Mouse (Mus musculus) CD4-positive, CD25-positive, alpha-beta regulatory T cell, adult 4 months (primary cell): ENCODE results near the gene Thra. TPM values are rescaled to one million over a fixed set of nuclear protein-coding genes. Genes with fewer than 3 reads are reported as not detected.

Source experiments
- ATAC-seq: one replicate; pipeline ENCODE4 v1.8.0; 2017
- polyA plus RNA-seq, 2 experiments: library from polyadenylated mRNA; unstranded; fragments of 100-300 nt; shearing (Covaris generic); gene quantifications; one replicate each; pipeline ENCODE4 v1.2.1; 2017

The Thra gene
- polyA plus RNA-seq, 2 experiments from 2014 or later, result 4.8 to 5.7 TPM

GRCm38 (mm10) chr11:98745932-98746853, 5.8 kb downstream of the Thra start:
- ATAC-seq, result no peak

GRCm38 (mm10) chr11:98746855-98747693, 6.6 kb downstream of the Thra start:
- ATAC-seq, result peak; percentile 72

GRCm38 (mm10) chr11:98747804-98748505, 7.5 kb downstream of the Thra start:
- peak; percentile 52 for ATAC-seq

- ATAC-seq, result no peak
These were observed 8.3 kb downstream of the Thra start for GRCm38 (mm10) chr11:98748506-98749416.

GRCm38 (mm10) chr11:98749716-98750115, 9.3 kb downstream of the Thra start:
- ATAC-seq, result no peak

GRCm38 (mm10) chr11:98750351-98751201, 10.1 kb downstream of the Thra start:
- no peak for ATAC-seq

GRCm38 (mm10) chr11:98751221-98751782, 10.9 kb downstream of the Thra start:
- ATAC-seq, result no peak

GRCm38 (mm10) chr11:98752562-98753140, 12.2 kb downstream of the Thra start:
- no peak for ATAC-seq

- ATAC-seq, result no peak
These were observed 12.8 kb downstream of the Thra start for GRCm38 (mm10) chr11:98753264-98753663.

GRCm38 (mm10) chr11:98754151-98754620, 13.7 kb downstream of the Thra start:
- ATAC-seq, result no peak

GRCm38 (mm10) chr11:98754621-98755181, 14.3 kb downstream of the Thra start:
- ATAC-seq, result peak; percentile 60

- ATAC-seq, result no peak
These were observed 15.4 kb downstream of the Thra start for GRCm38 (mm10) chr11:98755726-98756380.

GRCm38 (mm10) chr11:98756711-98757110, 16.3 kb downstream of the Thra start:
- no peak for ATAC-seq

GRCm38 (mm10) chr11:98761939-98762338, 21.5 kb downstream of the Thra start:
- ATAC-seq, result no peak

- no peak for ATAC-seq
These were observed 22.5 kb downstream of the Thra start for GRCm38 (mm10) chr11:98762756-98763501.

- ATAC-seq, result no peak
These were observed 23.0 kb downstream of the Thra start for GRCm38 (mm10) chr11:98763502-98763861.

GRCm38 (mm10) chr11:98764091-98764490, 23.7 kb downstream of the Thra start:
- no peak for ATAC-seq

GRCm38 (mm10) chr11:98764746-98765145, 24.3 kb downstream of the Thra start:
- no peak for ATAC-seq
